Mouse (Mus musculus): ENCODE data around the gene Mlana.

Gene Mlana

DNA sequence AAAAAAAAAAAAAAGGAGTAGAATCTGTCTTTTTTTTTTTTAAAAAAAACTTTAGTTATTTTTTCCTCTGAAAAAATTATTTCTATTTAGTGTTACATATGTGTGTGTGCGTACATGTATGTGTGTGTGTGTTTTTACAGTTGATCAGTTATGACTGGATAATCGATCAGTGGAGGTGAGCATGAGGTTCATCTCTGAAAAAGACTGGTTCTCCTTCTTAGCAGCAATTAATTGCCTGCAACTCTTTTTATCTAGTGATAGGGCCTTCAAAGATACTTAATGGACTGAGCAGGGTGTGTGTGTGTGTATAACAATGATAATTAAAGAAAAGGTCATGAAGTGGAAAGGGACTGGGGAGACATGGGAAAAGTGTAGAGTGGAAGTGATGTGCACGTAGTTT, 53.4 kb downstream of the Mlana start:
- DNase-seq (ENCODE audit: low read depth, low spot score): no peak

DNA sequence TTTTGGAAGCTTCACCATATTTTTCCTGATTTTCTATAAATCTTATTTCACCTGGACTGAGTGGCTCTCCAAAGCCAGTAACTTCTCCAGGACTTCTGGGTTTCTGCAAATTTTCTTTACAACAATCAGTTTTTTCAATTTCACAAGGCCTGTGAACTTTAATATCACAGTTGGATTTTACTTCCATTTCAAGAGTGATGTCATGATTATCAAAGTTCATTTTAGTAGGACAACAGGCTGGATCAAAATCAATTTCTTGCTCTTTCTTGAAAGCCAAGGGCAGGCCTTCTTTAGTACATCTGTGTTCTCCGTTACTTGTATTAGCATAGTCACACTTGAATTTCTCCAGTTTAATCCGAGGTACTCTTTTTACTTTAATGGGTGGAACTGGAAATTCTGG, 56.3 kb downstream of the Mlana start:
- no peak for DNase-seq (ENCODE audit: low read depth, low spot score)

Data from c-Kit-negative CD71-positive TER-119-positive erythroid progenitor cells, embryonic 14.5 days (primary cell).